Mouse (Mus musculus) adrenal gland, adult 2 months (tissue): Measurements from ENCODE around the gene Eprs. TPM values are rescaled to one million over a fixed set of nuclear protein-coding genes. Genes with fewer than 3 reads are reported as not detected.

Experiments used
- DNase-seq: peaks from one replicate; pipeline ENCODE4 v3.0.0; 2021
- microRNA-seq, 2 experiments: library from miRNA; unstranded; fragments of <30 nt; microRNA quantifications; one replicate each; pipeline ENCODE4 v1.2.0; 2021
- polyA plus RNA-seq: library from polyadenylated mRNA; depleted of rRNA; stranded (reverse); fragments of >200 nt; gene quantifications from 2 replicates; pipeline ENCODE4 v1.2.3, GENCODE M21; 2012; rRNA removed
- total RNA-seq, 2 experiments: library from RNA; stranded (reverse); gene quantifications; 2 replicates each; pipeline ENCODE4 v1.2.3; 2021

Gene Eprs
- total and polyA plus RNA-seq, 3 experiments, result 4.0 to 242 (median 130) TPM

GRCm38 (mm10) chr1:185449727-185450126 is 86.9 kb downstream of the Eprs start:
- no peak for DNase-seq

DNA sequence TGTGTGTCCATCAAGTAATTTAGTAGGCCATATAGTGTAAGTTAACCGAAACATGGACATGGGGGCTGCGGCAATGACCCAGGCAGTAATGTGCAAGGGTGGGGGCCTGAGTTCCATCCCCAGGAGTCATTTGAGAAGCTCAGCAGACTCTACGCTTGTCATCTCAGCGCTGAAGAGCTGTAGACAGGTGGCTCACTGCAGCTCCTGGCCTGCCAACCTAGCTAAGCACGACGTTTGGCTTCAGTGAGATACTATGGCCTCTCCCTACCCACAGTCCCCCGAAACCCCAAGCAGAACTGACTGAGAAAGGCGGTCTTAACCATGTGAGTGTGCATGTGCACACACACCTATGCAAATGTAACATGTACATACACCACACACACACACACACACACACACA is 88.2 kb downstream of the Eprs start:
- DNase-seq, result no peak

DNA sequence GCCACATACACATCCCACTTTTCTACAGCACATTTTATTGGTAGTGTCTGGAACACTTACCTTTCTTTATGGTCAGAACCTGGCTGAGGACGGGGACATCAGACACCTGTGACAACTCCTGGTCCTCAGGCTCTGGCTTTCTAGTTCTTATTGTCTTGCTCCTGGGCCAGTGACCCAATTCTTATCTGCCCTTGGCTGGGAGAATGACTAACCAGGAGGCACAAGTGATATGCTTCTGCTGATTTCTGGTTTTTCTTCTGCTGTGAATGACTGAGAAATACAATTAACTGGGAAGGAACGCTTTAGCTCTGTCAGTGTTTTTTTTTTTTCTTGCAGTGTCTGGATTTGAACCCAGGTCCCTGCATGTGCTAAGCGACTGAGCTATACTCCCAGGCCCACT is 88.7 kb downstream of the Eprs start:
- peak; percentile 19 for DNase-seq

DNA sequence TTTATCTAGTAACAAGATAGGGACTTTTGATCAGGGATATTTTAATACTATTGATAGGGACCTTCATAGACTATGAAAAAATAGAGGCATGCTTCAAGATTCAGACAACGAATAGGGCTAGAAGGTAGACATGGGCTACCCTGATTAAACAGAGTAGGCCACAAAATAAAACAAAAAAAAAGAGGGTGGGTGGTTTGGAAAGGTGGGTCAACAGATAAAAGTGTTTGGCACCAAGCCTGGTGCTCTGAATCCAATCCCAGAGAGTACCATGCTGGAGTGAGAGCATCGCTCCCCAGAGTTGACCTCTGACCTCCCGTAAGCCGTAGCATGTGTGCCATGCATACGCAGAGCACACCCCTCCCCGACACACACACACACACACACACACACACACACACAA is 89.6 kb downstream of the Eprs start:
- DNase-seq, result no peak

DNA sequence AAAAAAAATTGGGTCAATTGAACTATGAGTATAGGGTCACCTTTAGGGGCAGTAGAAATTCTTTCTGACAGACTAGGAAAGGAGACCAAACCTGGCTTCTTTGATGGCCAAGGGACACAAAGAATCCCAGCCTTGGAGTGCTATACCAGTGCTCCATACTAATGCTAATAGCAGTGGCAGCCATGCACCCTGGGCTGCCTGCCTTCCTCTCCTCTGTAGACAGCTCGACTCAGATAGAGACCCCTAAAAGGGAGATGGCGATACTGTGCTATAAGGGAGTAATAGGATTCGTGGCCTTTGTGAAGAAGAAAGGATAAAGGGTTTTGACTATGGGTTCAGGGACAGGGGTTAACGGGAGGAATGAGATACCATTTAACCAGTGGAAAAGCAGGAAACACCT is 91.3 kb downstream of the Eprs start:
- DNase-seq, result no peak

- peak; percentile 47 for DNase-seq
Measured at GRCm38 (mm10) chr1:185454575-185454954, 91.7 kb downstream of the Eprs start, which contains the start of gene Slc30a10. Gene Slc30a10 (plus strand): TSS chr1:185454848.

- DNase-seq, result peak; percentile 14
Measured at GRCm38 (mm10) chr1:185454955-185455701, 92.3 kb downstream of the Eprs start.

DNA sequence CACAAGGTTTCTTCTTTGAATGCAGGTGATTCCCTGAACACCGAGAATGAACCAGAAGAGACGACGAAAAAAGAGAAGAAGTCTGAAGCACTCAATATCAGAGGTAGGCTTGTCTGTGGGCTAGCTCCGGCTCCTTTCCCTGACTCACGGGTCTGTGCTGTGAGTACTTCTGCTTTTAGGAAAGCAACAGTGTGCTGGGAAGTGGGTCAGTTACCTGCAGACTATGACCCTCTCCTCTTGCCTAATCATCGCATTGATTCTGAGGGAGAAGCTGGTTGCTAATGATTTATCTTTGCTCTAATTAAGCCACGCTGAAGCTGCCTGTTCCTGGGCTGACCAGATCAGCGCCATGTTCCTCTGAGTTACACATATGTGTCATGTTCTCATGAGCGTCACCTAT is 93.5 kb downstream of the Eprs start:
- DNase-seq, result peak; percentile 2

DNA sequence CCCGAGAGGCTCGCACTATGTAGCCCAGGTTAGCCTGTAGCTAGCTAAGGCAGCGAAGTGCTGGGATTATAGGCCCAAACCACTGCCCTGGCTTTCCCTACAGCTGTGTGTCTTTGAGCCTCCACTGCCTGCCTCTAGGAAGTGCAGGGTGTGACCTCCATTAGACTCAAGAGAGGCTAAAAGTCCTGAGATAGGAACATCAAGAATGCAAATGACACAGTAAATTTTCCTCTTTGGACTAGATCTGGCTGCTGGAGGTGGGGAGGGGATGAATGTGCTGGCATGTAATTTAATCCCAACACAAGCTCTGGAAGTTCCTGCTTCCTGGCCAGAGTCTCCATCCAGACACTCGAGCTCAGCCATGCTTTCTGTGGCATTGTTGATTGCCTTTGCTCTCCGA is 97.3 kb downstream of the Eprs start:
- DNase-seq, result no peak

GRCm38 (mm10) chr1:185462889-185463288 is 100.0 kb downstream of the Eprs start:
- no peak for DNase-seq

- no peak for DNase-seq
Measured at GRCm38 (mm10) chr1:185469551-185470021, 106.7 kb downstream of the Eprs start.

DNA sequence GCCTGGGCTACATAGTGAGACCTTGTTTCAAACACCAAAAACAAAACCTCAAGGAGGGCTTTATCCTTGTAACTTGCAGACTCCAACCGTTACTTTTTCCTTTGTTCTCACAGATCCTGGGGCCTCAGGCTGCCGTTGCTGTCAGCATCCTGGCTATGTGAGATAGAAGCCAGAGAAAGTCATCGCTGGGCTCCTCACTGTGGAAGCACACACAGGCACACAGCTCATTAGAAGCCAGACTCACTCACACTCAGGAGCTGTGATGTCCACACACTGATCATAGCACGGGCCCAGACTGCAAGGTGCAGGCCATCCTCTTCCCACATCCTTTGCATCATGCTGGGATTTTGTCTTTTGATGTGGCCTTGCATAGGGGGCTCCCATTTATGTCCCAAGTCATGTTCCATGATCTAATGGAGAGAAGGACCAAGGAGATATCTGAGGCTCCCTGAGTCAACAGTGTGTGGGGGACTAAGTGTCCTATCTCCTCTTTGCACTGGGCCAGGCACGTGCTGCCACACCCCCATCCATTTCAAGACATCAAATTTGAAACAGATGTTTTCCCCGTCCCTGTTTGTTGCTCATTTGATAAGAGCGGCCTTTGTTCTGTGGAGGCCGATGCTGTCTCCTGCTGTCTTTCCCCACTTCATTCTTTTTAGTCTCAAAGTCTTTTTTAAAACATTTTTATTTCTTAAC is 109.3 kb downstream of the Eprs start:
- DNase-seq, result no peak

DNA sequence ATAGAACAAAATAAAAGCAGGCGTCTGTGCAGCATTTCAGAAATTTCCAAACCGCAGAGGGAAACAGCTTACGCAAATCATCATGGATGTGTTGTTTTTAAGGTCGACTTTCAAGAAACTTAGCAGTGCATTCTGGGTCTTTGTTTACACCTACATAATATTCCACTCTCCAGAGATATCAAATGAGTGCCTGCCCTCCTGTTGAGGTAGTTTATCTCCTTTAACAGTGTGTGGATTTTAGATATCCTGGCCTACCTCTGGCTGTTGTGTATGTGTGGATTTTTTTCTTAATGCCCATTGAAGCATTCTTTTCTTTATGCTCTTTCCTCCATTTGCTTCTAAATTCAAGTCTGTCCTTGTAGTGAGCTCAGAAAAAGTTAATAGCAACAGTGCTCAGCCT is 109.9 kb downstream of the Eprs start:
- DNase-seq, result no peak

- no peak for DNase-seq
Measured at GRCm38 (mm10) chr1:185473437-185473836, 110.6 kb downstream of the Eprs start.

Small RNA genes within 50 kb of the gene (microRNA-seq; reads per million reads assigned to microRNA genes)
- gene Mir194-1, result 0.41 to 0.88 reads per million in 2 experiments
- gene Mir215, result 5.8 to 6.1 reads per million in 2 experiments

Other genes with a start within 250 kb of the Eprs start
- gene Rab3gap2, start 158.9 kb upstream of the Eprs start, total RNA-seq, result 10 to 100 TPM; 50.5 to 52.8 TPM
- 23.7 and 36.8 TPM in 2 replicates for gene Rab3gap2, start 158.9 kb upstream of the Eprs start, polyA plus RNA-seq
- gene Iars2, start 33.6 kb upstream of the Eprs start, total RNA-seq, result 10 to 100 TPM; 77.9 to 85.0 TPM
- 67.0 and 74.2 TPM in 2 replicates for gene Iars2, start 33.6 kb upstream of the Eprs start, polyA plus RNA-seq
- 100 to 1,000 TPM; 104 to 128 TPM for gene Bpnt1, start 30.9 kb upstream of the Eprs start, total RNA-seq
- gene Bpnt1, start 30.9 kb upstream of the Eprs start, polyA plus RNA-seq, result 40.2 and 51.8 TPM in 2 replicates
- gene Slc30a10, start 91.8 kb downstream of the Eprs start, total RNA-seq, result under 1 TPM in 1 of 2 experiments, not detected in 1; 0.09 TPM
- gene Slc30a10, start 91.8 kb downstream of the Eprs start, polyA plus RNA-seq, result not detected in 2 replicates